Mouse (Mus musculus): ENCODE measurements around the gene AI467606.
A peak's percentile ranks its signal among the peaks of the same experiment; 100 is the strongest.

AI467606 gene

DNA sequence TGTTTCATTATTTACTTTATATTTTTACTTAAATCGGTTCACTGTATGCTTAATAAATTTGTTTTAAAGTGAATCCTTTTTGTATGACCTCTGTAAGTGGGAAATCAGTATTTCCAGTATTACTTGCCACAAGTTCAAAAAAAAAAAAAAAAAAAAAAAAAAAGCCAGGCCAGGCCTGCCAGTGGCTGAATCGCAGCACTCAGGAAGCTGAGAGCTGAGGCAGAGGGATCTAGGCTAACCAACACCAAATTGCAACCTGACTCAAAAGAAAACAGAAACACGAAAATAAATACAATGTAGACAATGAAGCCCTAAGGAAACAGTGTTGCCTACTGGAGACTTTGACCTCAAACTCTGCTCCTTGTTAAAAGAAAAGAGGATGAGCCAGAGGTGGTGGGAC, 2.8 kb downstream of the AI467606 start:
- no peak for DNase-seq (ENCODE audit: low spot score in 2 of 2)

DNA sequence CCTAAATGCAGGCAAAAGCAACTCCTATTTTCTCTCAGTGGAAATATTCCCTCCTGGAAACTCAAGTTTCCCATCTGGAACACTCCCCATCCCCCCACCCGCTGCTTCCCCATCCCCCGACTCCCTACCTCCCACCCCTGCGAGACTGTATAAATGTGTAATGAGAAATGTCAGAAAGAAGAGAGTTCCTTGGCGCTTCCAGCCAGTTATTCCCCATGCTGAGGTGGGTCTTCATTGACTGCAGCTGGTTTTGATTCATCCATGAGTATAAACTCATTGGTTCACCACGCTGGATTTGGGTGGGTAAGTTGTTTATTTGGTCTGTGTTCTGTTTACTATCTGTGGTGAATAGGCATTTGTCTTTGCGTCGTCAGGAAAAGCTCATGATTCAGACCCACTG, 5.3 kb downstream of the AI467606 start:
- DNase-seq (ENCODE audit: low spot score in 2 of 2), result no peak

GRCm38 (mm10) chr7:127098521-127098920, 7.4 kb downstream of the AI467606 start:
- no peak for DNase-seq (ENCODE audit: low spot score in 2 of 2)

DNA sequence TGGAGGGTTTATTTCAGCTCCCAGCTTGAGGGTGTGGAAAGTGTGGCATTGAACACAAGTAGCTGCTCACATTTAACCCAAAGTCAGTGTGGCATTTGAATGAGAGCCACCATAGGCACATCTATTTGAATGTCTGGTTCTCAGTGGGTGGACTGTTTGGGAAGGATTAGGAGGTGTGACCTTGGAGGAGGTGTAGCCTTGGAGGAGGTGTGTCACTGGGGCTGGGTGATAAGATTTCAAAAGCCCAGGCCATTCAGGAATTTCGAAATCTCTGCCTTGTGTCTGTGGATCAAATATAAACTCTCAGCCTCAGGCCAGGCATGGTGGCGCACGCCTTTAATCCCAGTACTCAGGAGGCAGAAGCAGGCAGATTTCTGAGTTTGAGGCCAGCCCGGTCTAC, 7.8 kb downstream of the AI467606 start:
- no peak for DNase-seq (ENCODE audit: low spot score in 2 of 2)

- DNase-seq (ENCODE audit: low spot score in 2 of 2), result no peak
Observed at GRCm38 (mm10) chr7:127099528-127099927, 8.4 kb downstream of the AI467606 start.

- DNase-seq (ENCODE audit: low spot score in 2 of 2), result no peak
Observed at GRCm38 (mm10) chr7:127101451-127102016, 10.4 kb downstream of the AI467606 start.

GRCm38 (mm10) chr7:127102148-127102547, 11.0 kb downstream of the AI467606 start:
- no peak for DNase-seq (ENCODE audit: low spot score in 2 of 2)

GRCm38 (mm10) chr7:127103960-127104359, 12.8 kb downstream of the AI467606 start:
- no peak for DNase-seq (ENCODE audit: low spot score in 2 of 2)

GRCm38 (mm10) chr7:127104560-127105332, 13.6 kb downstream of the AI467606 start:
- DNase-seq (ENCODE audit: low spot score in 2 of 2), result peak; percentile 43 to 56

DNA sequence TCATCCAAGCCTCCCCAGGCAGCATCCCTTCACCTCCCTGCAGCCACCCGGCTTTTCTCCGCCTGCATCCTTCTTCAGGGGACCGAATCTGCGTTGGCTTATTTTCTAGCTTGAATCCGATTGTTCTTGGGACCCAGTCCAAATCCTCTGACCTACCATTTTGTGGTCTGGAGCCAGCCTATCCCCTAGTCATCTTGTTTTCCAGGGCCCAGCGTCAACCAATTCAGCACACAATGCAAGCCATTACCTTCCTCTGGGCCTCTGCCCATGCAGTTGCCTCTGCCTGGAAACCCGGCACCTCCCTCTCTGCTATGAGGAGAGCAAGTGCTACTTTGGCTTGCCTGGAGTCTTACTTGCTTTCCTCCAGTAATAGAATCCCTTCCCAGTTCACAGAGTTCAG, 14.4 kb downstream of the AI467606 start:
- no peak for DNase-seq (ENCODE audit: low spot score in 2 of 2)

GRCm38 (mm10) chr7:127110239-127111007, 19.3 kb downstream of the AI467606 start:
- DNase-seq (ENCODE audit: low spot score in 2 of 2), result peak; percentile 49 to 59

DNA sequence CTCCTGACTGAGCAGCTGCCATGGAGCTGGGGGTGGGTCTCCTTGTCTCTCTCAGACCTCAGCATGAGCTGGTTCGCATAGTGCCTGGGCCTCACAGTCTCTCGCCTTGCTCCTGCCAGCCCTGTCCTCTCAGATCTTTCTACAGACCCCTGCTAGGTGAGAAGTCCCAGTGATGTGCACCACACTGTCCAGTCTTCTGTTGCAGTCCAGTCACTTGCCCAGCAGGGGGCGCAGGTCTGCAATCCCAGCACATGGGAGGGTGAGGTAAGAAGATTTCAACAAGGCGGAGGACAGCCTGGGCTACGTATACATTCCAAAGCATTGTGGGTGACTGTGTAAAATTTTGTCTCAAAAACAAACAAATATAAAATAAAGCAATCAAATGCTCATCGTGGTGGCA, 20.3 kb downstream of the AI467606 start:
- no peak for DNase-seq (ENCODE audit: low spot score in 2 of 2)

- DNase-seq (ENCODE audit: low spot score in 2 of 2), result peak; percentile 34 to 44
Observed at GRCm38 (mm10) chr7:127112251-127112841, 21.2 kb downstream of the AI467606 start.

DNA sequence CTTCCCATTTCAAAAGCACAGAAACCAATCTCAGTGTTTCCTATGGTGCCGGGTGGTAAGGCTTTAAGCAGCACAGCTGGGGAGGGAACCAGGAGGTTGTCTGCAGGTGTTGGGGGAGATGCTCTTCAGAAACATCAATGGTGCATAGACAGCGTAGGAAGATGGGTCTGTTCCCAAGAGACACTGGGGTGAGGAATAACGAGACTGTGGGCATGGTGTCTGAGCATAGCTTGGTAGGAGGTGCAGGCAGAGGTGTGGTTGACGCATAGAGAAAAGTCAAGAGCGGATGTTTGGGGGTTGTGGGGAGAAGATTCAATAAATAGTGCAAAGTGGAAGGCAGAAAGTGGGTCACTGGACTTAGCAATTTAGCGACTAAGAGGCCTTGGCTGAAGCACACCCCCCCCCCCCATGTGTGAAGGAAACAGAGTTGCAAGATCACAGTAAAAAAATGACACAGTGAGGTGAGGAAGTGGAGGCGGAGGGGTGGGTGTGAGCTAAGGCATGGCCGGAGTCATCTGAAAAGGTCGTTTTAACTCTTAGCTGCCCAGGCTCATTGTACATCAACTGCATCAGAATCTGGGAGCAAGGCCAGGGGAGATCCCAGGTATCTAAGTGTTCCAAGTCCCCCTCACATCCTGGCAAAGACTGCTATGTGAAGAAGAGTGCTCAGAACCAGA, 21.9 kb downstream of the AI467606 start:
- DNase-seq (ENCODE audit: low spot score in 2 of 2), result no peak

- no peak for DNase-seq (ENCODE audit: low spot score in 2 of 2)
Observed at GRCm38 (mm10) chr7:127113614-127114259, 22.6 kb downstream of the AI467606 start.

DNA sequence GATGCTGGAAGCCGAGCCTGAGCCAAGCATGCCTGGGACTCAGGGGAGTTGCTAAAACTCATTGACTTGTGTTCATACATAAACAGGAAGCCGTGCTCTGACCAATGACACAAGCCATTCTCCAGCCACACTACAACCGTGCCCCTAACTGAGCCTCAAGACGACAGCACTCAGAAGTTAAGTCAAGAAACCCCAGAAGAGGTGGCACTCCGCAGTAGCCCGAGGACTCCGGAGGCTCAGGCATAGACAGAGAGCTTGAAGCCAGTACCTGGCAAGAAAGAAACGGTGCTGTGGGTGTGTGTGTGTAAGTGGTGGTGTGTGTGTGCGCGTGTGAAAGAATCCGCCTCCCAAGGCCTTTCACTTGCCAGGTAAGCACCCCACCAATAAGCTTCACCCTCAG, 23.8 kb downstream of the AI467606 start:
- DNase-seq (ENCODE audit: low spot score in 2 of 2), result no peak

- DNase-seq (ENCODE audit: low spot score in 2 of 2), result no peak
Observed at GRCm38 (mm10) chr7:127116331-127116935, 25.3 kb downstream of the AI467606 start.

GRCm38 (mm10) chr7:127117948-127118347, 26.8 kb downstream of the AI467606 start:
- DNase-seq (ENCODE audit: low spot score in 2 of 2), result no peak

GRCm38 (mm10) chr7:127118671-127119445, 27.7 kb downstream of the AI467606 start:
- no peak for DNase-seq (ENCODE audit: low spot score in 2 of 2)

Data from right cerebral cortex, postnatal 36 days (tissue).